Mouse (Mus musculus): ENCODE measurements at regions not wholly inside any gene's neighbourhood (a gene's known extent, or its start where the extent isn't known, plus 50 kb on each side); places are given as distances from the start of the nearest gene placed in this dataset.
"Not testable (repeated sequence)": the region's sequence is repeated elsewhere in the genome, so short reads cannot be mapped to it uniquely, and the experiment has no call there.

DNA sequence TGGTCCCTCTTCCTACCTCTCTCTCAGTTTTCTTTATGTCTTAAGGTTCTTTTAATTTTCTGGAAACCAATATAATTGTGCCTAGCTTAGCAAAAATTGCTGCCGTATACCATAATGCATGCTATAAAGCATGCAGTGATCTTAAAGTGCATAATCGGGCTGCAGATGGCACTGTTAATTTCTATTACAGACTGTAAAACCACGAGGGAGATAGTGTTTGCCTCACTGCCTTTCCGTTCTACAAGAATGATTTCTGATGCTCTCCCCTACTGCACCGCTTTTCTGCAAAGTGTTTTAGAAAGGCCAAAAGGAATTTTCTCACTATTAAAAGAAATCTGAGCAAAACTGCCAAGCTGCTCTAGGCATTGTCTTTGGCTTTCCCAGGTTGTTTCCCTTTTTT, 357.6 kb downstream of the Tusc1 start:
- no peak overlapping the region for H3K27ac ChIP-seq (ENCODE audit: low read length)
- no peaks in the 10 kb centered on the region for H3K27me3 ChIP-seq (replicated peaks; ENCODE audit: control insufficient read depth, insufficient read depth, low read length)
- H3K36me3 ChIP-seq (ENCODE audit: control insufficient read depth, insufficient read depth, low read length): no peaks in the 10 kb centered on the region
- no peak for ATAC-seq
- no peak overlapping the region for H3K9ac ChIP-seq (ENCODE audit: low read depth, low read length)
- no peak overlapping the region for H3K4me2 ChIP-seq (ENCODE audit: low read depth, low read length)
- no peaks in the 10 kb centered on the region for H3K4me1 ChIP-seq (ENCODE audit: control insufficient read depth, insufficient read depth, low read length)
- H3K9me3 ChIP-seq (ENCODE audit: control insufficient read depth, low read length): no peaks in the 10 kb centered on the region
- 74% methylated on average over 5 of the region's 5 CpGs for WGBS
- H3K4me3 ChIP-seq (ENCODE audit: low read length): no peak overlapping the region

DNA sequence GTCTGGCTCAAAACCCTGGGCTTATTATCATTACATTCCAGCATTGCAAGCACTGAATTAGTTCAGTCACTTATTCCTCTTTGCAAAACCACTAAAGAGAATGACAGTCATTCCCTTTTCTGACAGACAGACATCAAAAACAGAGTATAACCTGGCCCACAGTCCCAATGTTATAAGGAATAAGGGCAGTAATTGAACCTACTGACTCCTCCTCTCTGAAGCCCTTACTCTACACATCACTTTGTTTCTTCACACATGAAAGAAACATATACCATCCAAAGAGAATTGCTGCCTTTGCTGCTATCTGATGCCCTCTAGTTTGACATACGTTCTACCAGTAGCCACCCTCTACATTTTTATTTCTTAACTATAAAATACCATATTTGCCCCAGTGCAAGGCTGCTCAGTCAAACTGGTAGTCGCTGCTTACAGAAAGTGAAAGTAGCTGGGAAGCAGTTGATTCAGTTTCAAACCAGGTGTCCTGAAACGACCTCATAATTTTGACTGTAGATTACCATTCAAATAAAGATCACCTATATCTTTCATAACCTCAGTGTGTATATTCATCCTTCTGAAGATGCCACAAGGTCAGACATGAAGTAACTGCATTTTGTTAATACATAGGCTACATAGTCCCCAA, 393.1 kb downstream of the Tusc1 start:
- no peak overlapping the region for H3K4me3 ChIP-seq (ENCODE audit: low read length)
- 82% methylated on average over 3 of the region's 3 CpGs for WGBS
- no peak for ATAC-seq
- no peak overlapping the region for H3K9ac ChIP-seq (ENCODE audit: low read depth, low read length)
- H3K4me2 ChIP-seq (ENCODE audit: low read depth, low read length): no peak overlapping the region
- no peaks in the 10 kb centered on the region for H3K27me3 ChIP-seq (replicated peaks; ENCODE audit: control insufficient read depth, insufficient read depth, low read length)
- H3K36me3 ChIP-seq (ENCODE audit: control insufficient read depth, insufficient read depth, low read length): no peaks in the 10 kb centered on the region
- H3K27ac ChIP-seq (ENCODE audit: low read length): no peak overlapping the region
- H3K4me1 ChIP-seq (ENCODE audit: control insufficient read depth, insufficient read depth, low read length): no peaks in the 10 kb centered on the region
- no peaks in the 10 kb centered on the region for H3K9me3 ChIP-seq (ENCODE audit: control insufficient read depth, low read length)

DNA sequence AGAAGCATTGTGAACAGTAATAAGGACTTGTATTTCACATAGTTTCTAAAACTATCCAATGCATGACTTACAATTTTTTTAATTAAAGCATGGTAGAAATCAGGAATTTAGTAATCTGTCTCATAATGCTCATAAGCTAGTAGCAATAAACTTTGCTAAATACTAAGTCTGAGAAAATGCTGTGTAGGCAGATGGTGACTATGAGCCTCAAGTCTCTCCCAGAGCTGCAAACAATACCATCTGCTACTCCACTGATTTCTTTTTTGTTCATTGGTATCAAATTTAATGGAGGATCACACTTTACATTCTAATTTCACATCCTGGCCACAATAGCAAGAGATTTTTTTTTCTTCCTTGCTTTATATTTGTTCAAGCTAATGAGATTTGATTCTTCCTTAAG, 404.0 kb downstream of the Tusc1 start:
- Histone ChIP-seq H3K4me2 (ENCODE audit: low read depth, low read length) (no peak overlapping the region), H3K27ac (ENCODE audit: low read length) (no peak overlapping the region), H3K4me1 (ENCODE audit: control insufficient read depth, insufficient read depth, low read length) (no peaks in the 10 kb centered on the region), H3K36me3 (ENCODE audit: control insufficient read depth, insufficient read depth, low read length) (no peaks in the 10 kb centered on the region), H3K4me3 (ENCODE audit: low read length) (no peak overlapping the region), H3K9me3 (ENCODE audit: control insufficient read depth, low read length) (no peaks in the 10 kb centered on the region), H3K9ac (ENCODE audit: low read depth, low read length) (no peak overlapping the region), H3K27me3 (replicated peaks; ENCODE audit: control insufficient read depth, insufficient read depth, low read length) (no peaks in the 10 kb centered on the region)
- ATAC-seq: no peak

GRCm38 (mm10) chr4:92921386-92922040, 413.8 kb downstream of the Tusc1 start:
- H3K27me3 ChIP-seq (replicated peaks; ENCODE audit: control insufficient read depth, insufficient read depth, low read length): no peaks in the 10 kb centered on the region
- no peak overlapping the region for H3K27ac ChIP-seq (ENCODE audit: low read length)
- WGBS: 64% methylated on average over 9 of the region's 9 CpGs
- H3K9ac ChIP-seq (ENCODE audit: low read depth, low read length): no peak overlapping the region
- peak; percentile 92 for ATAC-seq
- H3K36me3 ChIP-seq (ENCODE audit: control insufficient read depth, insufficient read depth, low read length): no peaks in the 10 kb centered on the region
- H3K4me2 ChIP-seq (ENCODE audit: low read depth, low read length): no peak overlapping the region
- no peaks in the 10 kb centered on the region for H3K4me1 ChIP-seq (ENCODE audit: control insufficient read depth, insufficient read depth, low read length)
- H3K9me3 ChIP-seq (ENCODE audit: control insufficient read depth, low read length): no peaks in the 10 kb centered on the region
- H3K4me3 ChIP-seq (ENCODE audit: low read length): no peak overlapping the region

DNA sequence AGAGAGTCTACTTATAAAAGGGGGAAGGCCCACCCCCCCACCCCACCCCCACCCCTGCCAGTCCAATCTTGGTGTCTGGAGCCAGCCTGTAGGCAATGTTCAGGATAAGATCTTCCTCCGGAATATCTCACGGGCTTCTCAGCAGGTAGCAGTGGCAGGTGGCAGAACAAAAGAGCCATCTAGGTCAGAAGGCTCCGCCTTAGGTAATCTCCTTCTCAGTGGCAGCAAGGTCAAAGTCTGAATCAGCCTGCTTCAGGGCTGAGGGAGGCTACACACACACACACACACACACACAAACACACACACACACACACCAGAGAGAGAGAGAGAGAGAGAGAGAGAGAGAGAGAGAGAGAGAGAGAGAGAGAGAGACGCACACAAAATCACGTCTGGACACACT, 431.8 kb downstream of the Tusc1 start:
- 57% methylated on average over 5 of the region's 5 CpGs for WGBS
- not testable (repeated sequence) for H3K9me3 ChIP-seq (ENCODE audit: control insufficient read depth, low read length); H3K4me2 ChIP-seq (ENCODE audit: low read depth, low read length); H3K9ac ChIP-seq (ENCODE audit: low read depth, low read length); H3K4me1 ChIP-seq (ENCODE audit: control insufficient read depth, insufficient read depth, low read length); H3K36me3 ChIP-seq (ENCODE audit: control insufficient read depth, insufficient read depth, low read length); H3K27me3 ChIP-seq (replicated peaks; ENCODE audit: control insufficient read depth, insufficient read depth, low read length); H3K27ac ChIP-seq (ENCODE audit: low read length); H3K4me3 ChIP-seq (ENCODE audit: low read length)
- peak; percentile 73 for ATAC-seq

Data from intestine, embryonic 16.5 days (tissue).